Mouse (Mus musculus): ENCODE data around the gene Iqgap3.
A peak's percentile ranks its signal among the peaks of the same experiment; 100 is the strongest.

Gene Iqgap3

GRCm38 (mm10) chr3:88149510-88149974, 67.8 kb downstream of the Iqgap3 start:
- peak in 1 of 2 experiments; percentile 7 for DNase-seq (ENCODE audit: low spot score in 2 of 2)

DNA sequence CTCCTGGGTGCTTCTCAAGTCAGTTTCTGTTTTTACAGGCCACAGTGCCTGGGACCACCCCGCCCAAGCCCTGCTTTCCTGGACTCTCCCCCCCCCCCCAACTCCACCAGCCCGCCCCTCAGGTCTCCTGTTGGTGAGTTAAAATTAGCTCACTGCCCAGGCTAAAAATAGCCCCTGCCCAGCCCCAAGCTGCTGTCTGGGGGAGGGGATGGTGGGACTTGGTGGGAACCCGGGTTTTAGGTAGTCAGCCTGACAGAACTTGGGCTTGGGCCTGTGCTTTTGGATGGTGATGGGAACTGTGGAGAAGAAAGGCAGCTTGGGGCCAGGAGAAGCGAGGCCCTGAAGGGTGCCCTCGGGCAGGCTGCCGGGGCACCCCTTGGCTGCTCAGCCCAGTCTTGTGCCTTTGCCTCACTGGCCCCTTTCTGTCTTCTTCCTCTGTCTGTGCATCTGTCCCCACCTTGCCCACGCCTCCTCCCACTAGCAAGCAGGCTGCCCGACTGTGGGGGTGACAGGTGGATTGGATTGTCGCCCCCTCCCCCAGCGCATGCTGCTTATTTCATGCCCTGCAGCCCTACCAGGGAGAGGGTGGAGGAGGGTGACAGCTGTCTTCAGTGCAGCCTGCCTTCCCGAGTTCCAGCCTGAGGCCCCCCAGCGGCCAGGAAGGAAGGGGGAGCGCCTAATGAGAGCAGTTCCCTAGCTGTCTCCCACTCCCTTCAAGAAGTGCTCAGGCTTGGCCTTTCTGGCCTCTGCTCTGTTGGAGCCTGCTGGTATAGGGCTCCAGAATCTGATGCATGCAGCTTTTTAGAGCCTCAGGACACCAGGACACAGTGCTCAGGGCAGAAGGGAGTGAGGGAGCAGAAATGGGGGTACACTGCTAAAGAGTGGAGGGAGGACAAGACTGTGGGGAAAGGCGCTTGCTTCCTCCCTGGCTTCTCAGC, 68.6 kb downstream of the Iqgap3 start:
- peak; percentile 85 to 86 for DNase-seq (ENCODE audit: low spot score in 2 of 2)

DNA sequence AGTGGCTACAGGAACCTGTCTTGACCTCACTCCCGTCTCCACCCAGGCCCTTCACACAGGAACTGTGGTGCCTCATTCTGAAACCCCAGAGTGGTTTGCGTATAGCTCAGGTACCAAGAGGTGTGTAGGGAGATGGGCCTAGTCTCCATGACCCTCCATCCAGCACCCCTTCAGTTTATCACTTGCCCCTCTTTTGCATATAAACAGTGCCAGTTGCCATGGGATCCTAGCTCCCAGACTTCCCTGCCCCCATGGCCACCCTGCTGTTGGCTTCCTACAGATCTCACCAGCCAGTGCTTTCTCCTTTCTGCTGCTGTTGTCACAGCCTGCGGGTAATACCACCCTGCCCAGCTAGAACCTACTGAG, 69.2 kb downstream of the Iqgap3 start:
- DNase-seq (ENCODE audit: low spot score in 2 of 2): no peak

DNA sequence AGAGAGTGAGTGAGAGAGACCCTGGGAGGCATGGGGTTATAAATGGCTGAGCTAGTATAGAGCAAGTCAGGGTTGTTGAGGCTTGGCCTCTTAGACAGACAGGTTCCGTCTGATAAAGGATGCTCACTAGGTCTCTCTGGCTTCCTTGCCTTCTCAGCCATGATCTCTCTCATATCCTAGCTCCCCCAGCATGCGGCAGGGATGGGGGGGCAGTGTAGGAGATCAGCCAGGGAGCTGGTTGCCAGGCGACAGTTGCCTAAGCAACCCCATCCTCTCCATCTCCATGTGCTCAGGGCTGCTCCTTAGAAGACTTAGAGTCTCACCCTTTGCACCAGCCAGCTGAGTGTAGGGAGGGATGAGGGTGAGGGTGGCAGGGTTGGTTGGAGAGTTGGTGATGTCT, 70.3 kb downstream of the Iqgap3 start:
- DNase-seq (ENCODE audit: low spot score in 2 of 2): peak; percentile 87 to 91

DNA sequence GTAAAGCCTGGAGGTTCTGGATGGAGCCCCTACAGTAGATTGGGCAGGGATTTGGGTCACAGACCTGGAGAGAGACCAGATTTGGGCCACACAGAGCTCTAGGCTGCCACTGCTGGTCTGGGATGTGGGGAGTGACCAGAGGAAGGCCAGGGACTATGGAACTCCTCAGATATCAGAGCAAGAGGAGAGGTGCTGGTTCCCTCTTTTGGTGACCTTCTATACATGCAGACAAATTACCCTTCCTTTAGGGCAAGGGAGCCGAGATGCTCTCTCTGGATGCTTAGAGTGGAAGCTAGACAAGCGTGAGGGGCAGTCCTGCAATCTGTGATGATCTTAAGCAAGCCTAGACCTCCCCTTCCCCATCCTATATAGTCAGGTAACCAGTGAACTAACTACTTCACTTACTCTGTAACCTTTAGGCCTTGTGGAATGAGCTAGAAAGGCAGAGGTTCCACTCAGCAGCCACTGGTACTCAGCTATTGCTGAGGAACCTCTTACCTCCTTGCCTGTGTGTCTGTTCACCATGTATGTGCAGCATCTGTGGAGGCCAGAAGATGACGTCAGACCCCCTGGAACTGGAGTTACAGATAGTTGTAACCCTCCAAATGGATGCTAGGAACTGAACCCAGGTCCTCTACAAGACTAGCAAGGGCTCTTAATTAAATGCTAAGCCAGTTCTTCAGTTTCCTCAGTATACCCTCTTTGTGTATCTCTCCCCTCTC, 71.7 kb downstream of the Iqgap3 start:
- DNase-seq (ENCODE audit: low spot score in 2 of 2): no peak

DNA sequence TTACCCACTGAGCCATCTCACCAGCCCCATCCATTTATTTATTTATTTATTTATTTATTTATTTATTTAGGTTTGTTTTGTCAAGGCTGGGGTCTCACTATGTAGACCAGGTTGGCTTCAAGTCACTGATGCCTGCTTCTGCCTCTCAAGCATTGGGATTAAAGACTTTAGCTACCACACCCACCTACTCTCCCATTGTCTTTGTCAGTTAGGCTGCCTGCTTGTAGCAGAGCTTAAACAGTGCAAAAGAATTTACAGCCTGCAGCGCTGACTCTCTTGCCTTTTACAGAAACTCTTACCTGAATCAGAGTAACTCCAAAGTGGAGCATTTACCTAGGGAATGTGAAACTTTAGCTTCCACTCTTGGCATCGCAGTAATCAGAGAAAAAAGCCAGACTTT, 72.5 kb downstream of the Iqgap3 start:
- DNase-seq (ENCODE audit: low spot score in 2 of 2): no peak

DNA sequence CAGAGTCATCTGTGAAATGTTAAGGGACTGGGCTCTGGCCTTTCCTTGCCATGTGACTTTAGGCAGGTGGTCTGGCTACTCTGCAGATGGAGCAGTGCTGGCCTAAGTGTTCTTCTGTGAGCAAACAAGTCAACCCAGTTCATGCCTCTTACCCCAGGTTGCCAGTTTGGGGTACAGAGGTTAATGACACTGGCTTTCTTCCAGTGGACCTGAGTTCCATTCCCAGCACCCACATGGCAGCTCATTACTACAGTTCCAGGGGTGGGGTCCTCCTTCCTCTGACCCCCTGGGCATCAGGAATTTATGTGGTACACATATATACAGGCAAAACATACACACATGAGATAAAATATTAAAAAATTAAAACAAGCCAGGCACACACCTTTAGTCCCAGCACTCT, 75.0 kb downstream of the Iqgap3 start:
- no peak for DNase-seq (ENCODE audit: low spot score in 2 of 2)

GRCm38 (mm10) chr3:88157771-88158597, 76.2 kb downstream of the Iqgap3 start:
- DNase-seq (ENCODE audit: low spot score in 2 of 2): no peak

GRCm38 (mm10) chr3:88158991-88159390, 77.2 kb downstream of the Iqgap3 start:
- no peak for DNase-seq (ENCODE audit: low spot score in 2 of 2)

DNA sequence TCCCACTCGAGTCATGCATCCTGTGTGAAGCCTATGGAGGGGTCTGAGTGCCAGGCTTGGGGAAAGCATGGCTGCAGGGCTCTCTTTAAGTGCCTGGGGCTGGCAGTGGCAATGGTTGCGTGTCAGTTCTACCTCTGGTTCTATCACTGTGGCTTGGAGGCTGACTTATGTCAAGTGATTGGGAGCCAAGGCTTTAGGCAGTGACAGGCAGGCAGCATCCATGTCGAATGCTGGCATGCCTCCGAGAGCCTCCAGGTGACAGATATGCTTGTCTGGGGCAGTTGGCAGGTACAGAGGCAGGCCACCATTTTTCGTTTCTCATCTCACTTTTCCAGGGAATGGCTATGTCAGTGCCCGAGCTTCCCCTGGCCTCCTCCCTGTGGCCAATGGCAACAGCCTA, 79.1 kb downstream of the Iqgap3 start:
- no peak for DNase-seq (ENCODE audit: low spot score in 2 of 2)

GRCm38 (mm10) chr3:88162259-88162658, 80.5 kb downstream of the Iqgap3 start:
- peak; percentile 70 to 71 for DNase-seq (ENCODE audit: low spot score in 2 of 2)

- DNase-seq (ENCODE audit: low spot score in 2 of 2): no peak
Measured at GRCm38 (mm10) chr3:88162811-88163210, 81.0 kb downstream of the Iqgap3 start.

- DNase-seq (ENCODE audit: low spot score in 2 of 2): no peak
Measured at GRCm38 (mm10) chr3:88163847-88164246, 82.1 kb downstream of the Iqgap3 start.

DNA sequence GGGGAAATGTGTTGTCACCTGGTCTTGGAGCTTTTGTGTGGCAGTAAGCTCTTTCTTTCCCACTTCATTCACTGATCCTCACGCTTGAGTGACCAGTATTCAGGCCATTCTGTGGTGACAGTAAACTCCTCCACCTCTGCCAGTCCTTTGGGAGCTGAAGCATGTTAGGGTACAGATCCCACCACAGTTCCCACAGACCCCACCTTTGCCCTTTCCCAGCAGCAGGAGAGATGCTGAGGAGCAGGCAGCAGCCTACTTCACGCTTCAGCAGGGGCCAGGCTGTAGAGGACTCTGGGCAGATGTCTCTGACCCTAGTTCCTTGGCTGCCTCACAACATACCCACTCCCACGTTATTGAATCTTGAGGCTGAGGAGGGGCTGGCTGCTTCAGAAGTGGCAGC, 82.5 kb downstream of the Iqgap3 start:
- no peak for DNase-seq (ENCODE audit: low spot score in 2 of 2)

- no peak for DNase-seq (ENCODE audit: low spot score in 2 of 2)
Measured at GRCm38 (mm10) chr3:88166056-88166455, 84.3 kb downstream of the Iqgap3 start.

- DNase-seq (ENCODE audit: low spot score in 2 of 2): no peak
Measured at GRCm38 (mm10) chr3:88170361-88170760, 88.6 kb downstream of the Iqgap3 start.

Measured in right cerebral cortex, adult 2 months (tissue).